Comparison of ENCODE assay signal across 8 mouse cellular contexts in the genomic region with DNA sequence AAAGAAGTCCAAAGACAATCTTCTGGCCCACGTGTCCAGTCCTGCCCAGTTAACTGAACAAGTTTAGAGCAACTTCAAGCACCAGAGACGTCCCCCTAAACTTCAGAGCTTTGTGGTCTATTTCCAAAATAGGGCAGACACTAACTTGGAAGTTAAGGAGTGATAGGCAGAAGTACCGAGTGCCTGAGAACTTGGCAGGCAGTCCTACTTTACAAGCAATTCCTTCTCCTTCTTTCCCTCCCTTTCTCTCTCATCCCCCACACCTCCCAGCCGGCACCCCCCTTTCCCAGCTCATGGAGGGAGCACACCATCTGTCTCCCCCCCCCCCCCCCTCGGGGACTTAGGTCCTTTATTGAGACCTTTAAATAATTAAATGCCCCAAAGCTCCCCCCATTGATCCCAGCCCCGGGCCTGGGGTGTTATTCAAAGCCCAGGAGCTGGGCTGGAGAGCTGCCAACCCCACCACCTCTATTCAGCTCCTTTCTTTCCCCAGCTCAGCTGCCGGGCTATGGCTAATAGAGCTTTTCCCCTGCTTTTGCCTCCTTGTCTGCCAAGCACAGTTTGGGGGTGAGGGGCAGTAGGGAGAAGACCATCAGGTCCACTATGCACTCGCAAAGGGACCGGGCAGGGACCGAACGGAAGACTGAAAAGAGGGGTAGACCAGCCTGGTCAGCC. TPM values are rescaled to one million over a fixed set of nuclear protein-coding genes. Genes with fewer than 3 reads are reported as not detected.
DNase-seq lines count a peak whose midpoint lies in the region; ATAC-seq lines count a peak whose summit lies in the region.

No protein-coding gene starts in this region.

- 6% methylated on average over 10 of the region's 11 CpGs for WGBS in neural tube, embryonic 11.5 days
- 7% methylated on average over 11 of the region's 11 CpGs for WGBS in hindbrain, embryonic 16.5 days
- WGBS in midbrain, embryonic 13.5 days, result 3% methylated on average over 11 of the region's 11 CpGs

- peak; percentile 62 for ATAC-seq in neural tube, embryonic 11.5 days (ENCODE audit: insufficient read depth, low FRiP score, low TSS enrichment)
- ATAC-seq in hindbrain, embryonic 16.5 days, result peak; percentile 63
- peak; percentile 51 for ATAC-seq in midbrain, embryonic 13.5 days

- DNase-seq in embryo, embryonic 11 days, result peak; percentile 82
- DNase-seq in embryo, embryonic 10 days (ENCODE audit: low spot score), result no peak
- peak; percentile 87 for DNase-seq in neural tube, embryonic 11.5 days (ENCODE audit: low spot score)
- DNase-seq in neural tube, embryonic 10.5 days (ENCODE audit: extremely low spot score, low spot score), result no peak
- no peak for DNase-seq in MN1 (ENCODE audit: low spot score)
- DNase-seq in spleen, adult 12 weeks (ENCODE audit: low spot score), result no peak

- H3K9ac ChIP-seq in neural tube, embryonic 11.5 days (ENCODE audit: low read length), result peak overlapping the region; percentile 60
- H3K9ac ChIP-seq in hindbrain, embryonic 16.5 days (ENCODE audit: low read depth, low read length), result peak overlapping the region; percentile 39; the same call in 1 of the 2 replicates
- H3K9ac ChIP-seq in midbrain, embryonic 13.5 days (replicated peaks), result 0 out of 2 replicates have a peak overlapping the region, but pooled peaks have one; percentile 53

- peak overlapping the region; percentile 36 for H3K4me2 ChIP-seq in neural tube, embryonic 11.5 days (ENCODE audit: low read depth)
- H3K4me2 ChIP-seq in hindbrain, embryonic 16.5 days (ENCODE audit: low read length), result peak overlapping the region; percentile 43
- peak overlapping the region; percentile 75 for H3K4me2 ChIP-seq in midbrain, embryonic 13.5 days (replicated peaks)

- H3K36me3 ChIP-seq in neural tube, embryonic 11.5 days (ENCODE audit: control insufficient read depth, insufficient read depth, low read length), result no peaks in the 10 kb centered on the region
- H3K36me3 ChIP-seq in hindbrain, embryonic 16.5 days (ENCODE audit: control insufficient read depth, insufficient read depth, low read length), result no peaks in the 10 kb centered on the region
- no peaks in the 10 kb centered on the region for H3K36me3 ChIP-seq in midbrain, embryonic 13.5 days

- peaks cover 63% of the 10 kb centered on the region for H3K4me1 ChIP-seq in neural tube, embryonic 11.5 days (ENCODE audit: control insufficient read depth, insufficient read depth, low read length)
- H3K4me1 ChIP-seq in hindbrain, embryonic 16.5 days (ENCODE audit: control insufficient read depth, insufficient read depth, low read depth, low read length), result peaks cover 49% of the 10 kb centered on the region
- H3K4me1 ChIP-seq in midbrain, embryonic 13.5 days (replicated peaks), result peaks cover 82% of the 10 kb centered on the region

- H3K27ac ChIP-seq in neural tube, embryonic 11.5 days (ENCODE audit: low read depth, low read length), result peak overlapping the region; percentile 99
- H3K27ac ChIP-seq in hindbrain, embryonic 16.5 days (ENCODE audit: low read depth, low read length), result peak overlapping the region; percentile 98
- H3K27ac ChIP-seq in midbrain, embryonic 13.5 days, result peak overlapping the region; percentile 96

- no peaks in the 10 kb centered on the region for H3K27me3 ChIP-seq in neural tube, embryonic 11.5 days (ENCODE audit: control insufficient read depth, insufficient read depth, low read length)
- no peaks in the 10 kb centered on the region for H3K27me3 ChIP-seq in hindbrain, embryonic 16.5 days (replicated peaks; ENCODE audit: control insufficient read depth, insufficient read depth, low read length)
- no peaks in the 10 kb centered on the region for H3K27me3 ChIP-seq in midbrain, embryonic 13.5 days

- H3K4me3 ChIP-seq in neural tube, embryonic 11.5 days (ENCODE audit: low read depth, low read length), result no peak overlapping the region
- H3K4me3 ChIP-seq in hindbrain, embryonic 16.5 days (ENCODE audit: low read length), result no peak overlapping the region
- 0 out of 2 replicates have a peak overlapping the region, but pooled peaks have one; percentile 1 for H3K4me3 ChIP-seq in midbrain, embryonic 13.5 days (replicated peaks)

- no peaks in the 10 kb centered on the region for H3K9me3 ChIP-seq in neural tube, embryonic 11.5 days (ENCODE audit: control insufficient read depth, low read length)
- H3K9me3 ChIP-seq in hindbrain, embryonic 16.5 days (ENCODE audit: control insufficient read depth, low read length), result no peaks in the 10 kb centered on the region
- H3K9me3 ChIP-seq in midbrain, embryonic 13.5 days, result no peaks in the 10 kb centered on the region

RNA-seq across cellular contexts. Expression of a gene that starts 16.4 kb away (rescaled TPM):
- polyA plus RNA-seq in neural tube, embryonic 11.5 days (2014; fragmentation: Nextera tagmentation; extraction: Ambion mirVana), result 97.9 and 110 TPM in 2 replicates
- 28.0 and 28.5 TPM in 2 replicates for polyA plus RNA-seq in hindbrain, embryonic 16.5 days (2015; fragmentation: Nextera tagmentation; extraction: Ambion mirVana)
- polyA plus RNA-seq in midbrain, embryonic 13.5 days (2015; fragmentation: Nextera tagmentation; extraction: Ambion mirVana), result 109 and 110 TPM in 2 replicates

RNA-seq across cellular contexts. Expression of a gene that starts 25.5 kb away (rescaled TPM):
- 16.0 and 16.7 TPM in 2 replicates for polyA plus RNA-seq in neural tube, embryonic 11.5 days (2014; fragmentation: Nextera tagmentation; extraction: Ambion mirVana)
- 11.8 and 24.0 TPM in 2 replicates for polyA plus RNA-seq in hindbrain, embryonic 16.5 days (2015; fragmentation: Nextera tagmentation; extraction: Ambion mirVana)
- 5.5 and 5.7 TPM in 2 replicates for polyA plus RNA-seq in midbrain, embryonic 13.5 days (2015; fragmentation: Nextera tagmentation; extraction: Ambion mirVana)

RNA-seq across cellular contexts. Expression of a gene that starts 48.5 kb away (rescaled TPM):
- polyA plus RNA-seq in neural tube, embryonic 11.5 days (2014; fragmentation: Nextera tagmentation; extraction: Ambion mirVana), result 0.15 TPM in 1 of 2 replicates, not detected in the other
- 0.15 and 0.73 TPM in 2 replicates for polyA plus RNA-seq in hindbrain, embryonic 16.5 days (2015; fragmentation: Nextera tagmentation; extraction: Ambion mirVana)
- 0.09 and 0.27 TPM in 2 replicates for polyA plus RNA-seq in midbrain, embryonic 13.5 days (2015; fragmentation: Nextera tagmentation; extraction: Ambion mirVana)

Comparison
In these comparisons a context has a peak if more than half of its experiments do, and no peak if none do; other contexts are left out.
1. DNase-seq: peak in embryo, embryonic 11 days (single experiment) and neural tube, embryonic 11.5 days (single experiment); none in embryo, embryonic 10 days (single experiment), neural tube, embryonic 10.5 days (single experiment), MN1 (single experiment) and spleen, adult 12 weeks (single experiment).
2. Peak in every context shown above with its lines, with median percentiles within 50 percentile points of each other: ATAC-seq, H3K27ac ChIP-seq, H3K4me2 ChIP-seq and H3K9ac ChIP-seq.